Mouse (Mus musculus): ENCODE data around the gene T2.
A peak's percentile ranks its signal among the peaks of the same experiment; 100 is the strongest.

The T2 gene

DNA sequence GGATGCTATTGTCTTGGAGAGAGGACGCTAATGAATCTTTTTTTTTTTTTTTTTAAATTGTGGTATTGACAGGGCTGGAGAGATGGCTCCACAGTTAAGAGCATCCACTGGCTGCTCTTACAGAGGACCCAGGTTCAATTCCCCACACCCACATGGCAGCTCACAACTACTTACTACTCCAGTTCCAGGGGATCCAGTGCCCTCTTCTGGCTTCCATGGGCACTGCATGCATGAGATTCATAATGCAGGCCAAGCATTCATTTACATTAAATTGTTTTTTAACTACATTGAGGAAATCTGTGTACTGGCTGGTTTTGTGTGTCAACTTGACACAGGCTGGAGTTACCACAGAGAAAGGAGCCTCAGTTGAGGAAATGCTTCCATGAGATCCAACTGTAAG lies 64.9 kb downstream of the T2 start:
- DNase-seq: no peak

GRCm38 (mm10) chr17:8421517-8421916 lies 65.7 kb downstream of the T2 start:
- DNase-seq: no peak

DNA sequence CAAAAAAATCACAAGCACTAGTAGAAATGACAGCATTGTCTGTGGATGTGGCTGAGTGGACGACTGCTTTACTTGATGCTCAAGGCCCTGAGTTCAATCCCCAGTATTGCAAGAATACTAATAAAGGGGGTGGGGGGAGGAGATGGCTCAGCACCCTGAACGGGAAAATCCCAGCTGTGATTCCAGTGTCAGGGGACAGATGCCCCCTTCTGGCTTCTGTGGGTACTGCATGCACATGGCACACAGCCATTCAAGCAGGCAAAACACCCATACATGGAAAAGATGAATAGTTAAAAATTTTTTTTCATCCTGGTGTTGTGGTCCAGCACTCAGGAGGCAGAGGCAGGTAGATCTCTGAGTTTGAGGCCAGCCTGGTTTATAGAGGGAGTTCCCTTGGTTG lies 67.5 kb downstream of the T2 start:
- peak; percentile 37 for DNase-seq

- no peak for DNase-seq
Measured at GRCm38 (mm10) chr17:8429436-8429835, 73.6 kb downstream of the T2 start.

GRCm38 (mm10) chr17:8429896-8430295 lies 74.1 kb downstream of the T2 start:
- DNase-seq: no peak

DNA sequence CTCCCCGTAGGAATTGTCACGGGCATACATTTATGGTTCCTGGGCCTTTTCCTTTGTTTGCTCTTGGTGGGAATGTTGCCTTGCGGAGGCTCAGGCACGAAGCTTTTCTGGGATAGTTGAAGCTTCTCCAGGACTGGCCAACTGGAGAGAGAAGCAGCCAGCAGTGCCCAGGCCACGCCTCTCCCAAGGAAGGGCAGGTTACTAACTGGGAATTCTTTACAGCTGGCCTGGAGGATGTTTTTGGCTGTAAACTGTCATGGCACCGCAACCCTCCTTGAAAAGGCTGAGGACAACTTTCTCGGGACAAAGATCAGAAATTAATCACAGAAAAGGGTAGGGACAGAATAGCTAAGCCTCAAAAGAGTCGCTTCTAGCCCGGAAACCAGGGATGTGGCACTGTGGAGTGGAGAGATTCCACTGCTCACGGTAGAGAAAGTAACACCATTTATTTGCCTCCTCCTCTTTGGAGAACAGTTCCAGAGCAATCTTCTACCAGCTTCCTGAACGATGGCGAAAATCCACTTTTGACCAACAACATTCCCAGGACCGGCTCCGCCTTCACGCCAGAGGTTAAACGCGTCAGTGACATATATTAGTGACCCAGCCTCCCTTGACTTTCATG lies 76.5 kb downstream of the T2 start:
- DNase-seq: no peak

DNA sequence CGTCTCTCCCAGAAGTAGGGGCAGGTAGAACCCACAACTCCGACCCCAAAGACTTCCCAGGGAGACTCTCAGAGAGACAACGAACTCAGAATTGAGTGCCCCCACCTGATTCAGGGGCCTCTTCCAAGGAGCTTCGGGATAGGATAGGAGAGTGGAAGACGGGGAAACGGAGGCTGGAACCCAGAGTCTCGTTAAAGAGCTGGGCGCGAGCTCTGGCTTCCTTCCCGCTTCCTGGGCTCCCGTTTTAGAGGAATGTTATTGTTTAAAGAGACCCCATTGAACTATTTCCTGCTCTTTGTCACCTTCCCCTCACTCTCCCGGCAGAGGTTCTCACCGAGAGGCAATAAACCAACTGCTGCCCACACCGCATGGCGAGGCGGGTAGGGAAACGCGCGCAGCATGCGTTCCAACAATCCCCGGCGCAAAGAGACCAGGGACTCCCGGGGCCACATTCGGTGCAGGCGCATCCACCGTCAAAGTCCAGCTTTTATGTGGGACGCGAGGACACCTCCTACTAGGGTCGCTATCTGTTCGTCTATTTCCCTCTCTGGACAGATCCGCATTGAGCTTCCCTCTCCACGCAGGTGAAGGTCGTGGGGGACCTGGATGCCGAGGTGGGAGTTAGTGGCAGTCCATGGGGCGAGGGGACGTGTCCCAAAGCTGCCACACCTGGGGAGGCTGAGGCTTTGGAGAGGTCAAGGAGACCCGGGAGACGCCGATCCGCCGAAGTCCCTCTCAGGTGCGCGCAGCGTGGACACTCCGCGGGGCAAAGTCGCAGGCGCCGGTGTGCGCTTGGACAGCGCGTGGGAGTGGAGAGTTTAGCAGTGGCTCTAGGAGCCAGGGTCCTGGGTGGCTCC lies 77.6 kb downstream of the T2 start:
- DNase-seq: no peak

GRCm38 (mm10) chr17:8433978-8434960 lies 78.5 kb downstream of the T2 start, which contains the start of gene T:
TSS of gene T (plus strand) at chr17:8434423.
- no peak for DNase-seq

- no peak for DNase-seq
Measured at GRCm38 (mm10) chr17:8436184-8436583, 80.4 kb downstream of the T2 start.

DNA sequence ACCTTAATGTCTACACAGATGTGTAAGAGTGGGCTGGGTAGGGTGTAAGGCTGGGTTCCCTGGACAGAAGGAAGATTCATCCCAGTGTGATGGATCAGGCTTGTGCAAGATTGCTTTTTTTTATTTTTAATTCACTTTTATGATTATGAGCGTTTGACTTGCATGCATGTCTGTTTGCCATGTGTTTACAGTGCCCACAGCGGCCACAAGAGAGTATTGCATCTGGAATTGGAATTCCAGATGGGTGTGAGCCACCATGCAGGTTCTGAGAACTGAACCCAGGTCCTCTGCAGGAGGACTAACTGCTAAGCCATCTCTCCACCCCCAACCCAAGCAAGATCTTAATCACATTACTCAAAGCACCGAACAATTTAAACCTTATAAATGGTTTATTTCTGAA lies 88.3 kb downstream of the T2 start:
- no peak for DNase-seq

GRCm38 (mm10) chr17:8447676-8448192 lies 91.9 kb downstream of the T2 start:
- no peak for DNase-seq

- DNase-seq: no peak
Measured at GRCm38 (mm10) chr17:8448324-8448723, 92.5 kb downstream of the T2 start.

DNA sequence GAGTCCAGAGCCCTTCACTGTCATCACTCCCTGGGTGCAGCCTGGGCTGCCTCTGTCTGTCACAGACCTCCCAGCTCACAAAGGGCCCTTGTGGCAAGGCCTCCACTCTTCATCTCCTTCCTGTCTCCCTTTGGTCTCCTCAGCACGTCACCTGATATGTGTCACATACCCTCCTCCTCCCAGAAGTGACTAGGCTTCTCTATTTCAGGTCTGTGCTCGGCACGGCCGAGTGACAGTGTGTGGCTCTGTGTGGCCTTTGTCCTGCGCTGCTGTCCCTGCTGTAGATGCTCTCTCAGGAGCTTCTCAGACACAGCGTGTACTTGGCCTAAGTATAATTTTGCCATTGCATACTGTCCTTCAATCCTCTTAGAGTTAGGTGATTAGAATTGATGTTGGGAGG lies 99.4 kb downstream of the T2 start:
- DNase-seq: no peak

DNA sequence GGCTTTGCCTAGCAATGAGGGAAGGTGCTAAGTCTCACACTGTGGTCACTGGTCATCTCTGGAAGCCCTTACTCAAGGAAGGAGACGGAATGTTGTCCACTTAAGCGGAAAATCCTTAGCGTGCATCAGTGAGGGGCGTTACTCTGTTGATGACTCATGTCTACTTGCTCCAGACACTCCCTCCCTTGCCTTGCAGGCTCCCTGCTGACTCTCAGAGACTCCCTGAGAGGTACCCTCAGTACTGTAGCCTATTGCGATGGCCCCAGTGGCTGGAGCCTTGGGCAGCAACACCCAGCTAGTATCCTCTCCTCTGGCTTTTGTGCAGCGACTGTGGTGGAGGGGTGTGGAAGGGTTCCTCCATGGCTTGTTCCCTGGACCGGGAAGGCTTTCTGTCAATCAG lies 99.8 kb downstream of the T2 start:
- DNase-seq: no peak

DNA sequence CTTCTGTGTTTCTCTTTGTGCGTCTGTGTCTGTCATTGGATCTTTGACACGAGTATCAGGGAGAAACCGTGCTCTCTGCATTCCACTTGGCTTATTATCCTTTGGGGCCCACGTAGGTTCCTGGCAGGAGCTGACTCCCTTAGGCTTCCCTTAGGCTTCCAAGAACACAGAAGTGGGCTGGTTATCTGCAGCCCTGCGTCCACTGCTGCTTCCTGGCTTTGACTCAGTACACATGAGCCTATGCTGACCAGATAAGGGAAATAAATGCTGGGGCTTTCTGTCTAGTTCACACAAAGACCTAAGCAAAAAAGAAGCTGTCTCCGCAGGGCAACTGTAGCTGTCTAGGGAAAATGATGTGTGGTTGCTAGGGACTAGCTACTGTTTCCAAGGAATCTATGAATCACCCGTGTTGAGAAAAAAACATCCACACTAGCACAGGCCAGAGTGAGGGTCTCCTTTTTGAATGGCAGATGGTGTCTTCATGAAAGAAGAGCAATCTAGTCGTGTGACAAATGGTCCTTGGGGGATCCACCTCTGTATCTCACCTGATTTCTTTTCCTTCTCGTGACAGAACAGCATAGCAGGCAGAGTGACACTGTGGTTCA lies 101.2 kb downstream of the T2 start:
- DNase-seq: no peak

GRCm38 (mm10) chr17:8461568-8461967 lies 105.8 kb downstream of the T2 start:
- DNase-seq: peak; percentile 35

GRCm38 (mm10) chr17:8463482-8464128 lies 107.8 kb downstream of the T2 start:
- DNase-seq: peak; percentile 49

DNA sequence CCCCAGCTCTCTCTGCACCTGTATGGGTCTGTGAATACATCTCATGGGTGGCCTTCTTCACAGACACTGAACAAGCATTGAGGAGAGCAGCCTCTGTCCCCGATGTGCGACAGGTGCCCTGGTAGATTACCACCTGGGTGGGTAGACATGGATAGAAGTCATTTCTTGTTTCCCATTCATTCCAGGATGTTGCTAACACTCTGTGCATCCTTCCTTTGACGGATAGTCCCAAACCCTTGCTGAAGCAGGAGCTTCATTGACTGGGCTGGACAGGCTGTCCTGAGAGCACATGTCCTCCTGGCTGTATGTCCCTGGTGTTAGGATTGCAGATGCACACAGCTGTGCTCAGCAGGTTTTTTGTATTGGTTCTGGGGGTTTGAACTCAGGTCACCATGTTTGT lies 112.0 kb downstream of the T2 start:
- DNase-seq: no peak

DNA sequence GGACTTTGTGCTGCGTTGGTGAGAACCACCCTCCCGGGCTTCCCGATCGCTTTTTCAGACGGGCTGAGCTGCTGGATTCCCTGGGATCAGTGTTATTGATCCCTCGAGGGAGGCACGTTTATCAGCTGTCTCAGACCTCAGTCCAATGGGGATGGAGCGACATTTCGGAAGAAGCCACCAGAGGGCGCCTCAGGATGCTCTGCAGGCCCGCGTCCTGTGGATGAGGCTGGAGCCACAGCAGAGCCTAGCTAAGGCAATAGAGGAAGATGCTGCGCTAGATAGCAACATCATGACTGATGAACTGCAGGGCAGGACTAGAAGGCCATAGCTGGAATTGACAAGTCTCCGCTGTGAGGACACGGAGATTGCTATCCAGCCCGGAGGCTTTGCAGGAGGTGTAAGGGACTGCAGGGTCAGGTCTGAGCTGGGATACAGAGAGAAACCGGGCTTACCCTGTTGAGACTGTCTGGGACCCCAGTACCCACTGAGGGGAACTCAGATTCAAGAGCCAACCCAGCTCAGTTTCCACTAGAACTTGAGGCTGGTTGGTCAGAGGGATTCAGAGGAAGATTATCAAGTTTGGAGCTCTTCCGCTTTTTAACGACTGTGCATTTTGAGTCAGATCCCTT lies 113.0 kb downstream of the T2 start:
- peak; percentile 65 for DNase-seq
